Mouse (Mus musculus) heart, adult 9 months (tissue): Measurements from ENCODE around the gene Fam102a.

Experiments used
- DNase-seq, 2 experiments: peaks; one replicate each; pipeline ENCODE4 v3.0.0; 2022; ENCODE audit warnings: low spot score in 2 of 2

Gene Fam102a

GRCm38 (mm10) chr2:32546951-32547350 lies 11.8 kb downstream of the Fam102a start:
- no peak for DNase-seq

- no peak for DNase-seq
Observed at GRCm38 (mm10) chr2:32547380-32547779, 12.2 kb downstream of the Fam102a start.

- peak; percentile 63 to 64 for DNase-seq
Observed at GRCm38 (mm10) chr2:32547964-32548739, 13.0 kb downstream of the Fam102a start.

- DNase-seq: no peak
Observed at GRCm38 (mm10) chr2:32549171-32549570, 14.0 kb downstream of the Fam102a start.

DNA sequence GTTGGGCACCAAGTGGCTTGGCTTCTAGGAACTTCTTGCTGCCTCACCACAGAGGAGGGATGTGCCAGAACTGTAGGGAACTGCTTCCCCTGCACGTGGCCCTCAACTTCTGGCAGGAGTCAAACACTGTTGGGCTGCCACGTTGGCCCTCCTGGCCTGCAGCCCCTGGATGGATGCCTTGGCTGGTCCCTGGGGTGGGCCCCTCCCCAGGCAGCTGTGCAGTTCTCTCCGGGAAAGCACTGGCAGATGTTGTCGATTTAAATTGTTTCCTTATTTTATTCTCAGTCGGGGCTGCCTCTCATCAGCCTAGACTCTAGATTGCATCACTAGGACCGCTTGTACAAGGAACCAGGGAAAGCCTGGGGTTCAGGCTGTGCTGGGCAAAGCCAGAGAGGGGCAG lies 14.6 kb downstream of the Fam102a start:
- DNase-seq: peak; percentile 82 to 86

- DNase-seq: no peak
Observed at GRCm38 (mm10) chr2:32551236-32551635, 16.1 kb downstream of the Fam102a start.

DNA sequence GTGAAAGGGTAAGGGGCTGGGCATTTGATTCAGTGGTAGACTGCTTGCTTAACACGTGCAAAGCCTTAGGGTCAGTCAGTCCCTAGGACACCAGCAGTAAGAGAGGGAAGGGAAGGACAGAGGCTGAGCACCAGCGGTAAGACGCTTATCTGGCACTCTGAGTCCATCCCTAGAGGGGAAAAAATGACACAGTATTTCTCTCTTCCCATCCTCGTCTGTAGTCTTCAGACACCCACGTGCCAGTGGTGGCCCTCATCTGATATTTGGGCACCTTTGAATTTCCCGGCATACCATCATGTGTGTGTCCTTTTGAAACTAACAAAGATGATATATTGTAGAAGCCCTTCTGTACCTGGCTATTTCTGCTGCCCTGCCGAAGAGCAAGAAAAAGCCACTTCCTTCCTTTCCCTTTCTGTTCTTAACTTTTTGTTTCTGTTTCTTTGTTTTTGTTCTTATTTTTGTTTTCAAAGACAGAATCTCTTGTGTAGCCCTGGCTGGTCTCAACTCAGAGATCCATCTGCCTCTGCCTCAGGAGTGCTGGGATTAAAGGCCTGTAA lies 18.5 kb downstream of the Fam102a start:
- DNase-seq: no peak

GRCm38 (mm10) chr2:32555484-32555883 lies 20.4 kb downstream of the Fam102a start:
- no peak for DNase-seq

GRCm38 (mm10) chr2:32556019-32556418 lies 20.9 kb downstream of the Fam102a start:
- no peak for DNase-seq

GRCm38 (mm10) chr2:32559570-32559969 lies 24.4 kb downstream of the Fam102a start:
- no peak for DNase-seq

GRCm38 (mm10) chr2:32566536-32567063 lies 31.5 kb downstream of the Fam102a start:
- peak; percentile 59 to 75 for DNase-seq

GRCm38 (mm10) chr2:32568149-32568548 lies 33.0 kb downstream of the Fam102a start:
- no peak for DNase-seq

DNA sequence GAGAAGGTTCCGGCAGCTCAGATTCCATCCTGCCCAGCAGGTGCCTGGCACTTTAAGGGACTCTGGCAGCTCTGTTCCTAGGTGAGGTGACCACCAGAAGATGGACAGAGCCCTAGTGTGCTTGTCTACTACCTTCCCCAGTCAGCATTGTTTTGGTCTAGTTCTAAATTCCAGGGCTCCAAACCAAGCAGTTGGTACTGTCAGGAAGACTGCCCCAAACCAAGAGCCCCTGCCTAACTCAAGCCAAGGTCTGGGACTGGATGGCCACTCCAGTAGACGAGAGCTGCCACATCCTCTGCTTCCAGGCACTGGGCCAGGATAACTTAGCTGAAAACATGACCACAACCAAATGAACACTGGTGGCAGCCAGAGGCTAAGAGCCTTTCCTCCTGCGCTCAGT lies 33.8 kb downstream of the Fam102a start:
- DNase-seq: no peak

- peak; percentile 90 to 92 for DNase-seq
Observed at GRCm38 (mm10) chr2:32570698-32571494, 35.8 kb downstream of the Fam102a start, which contains the start of gene Dpm2. TSS of gene Dpm2 (plus strand) at chr2:32570858.

- DNase-seq: no peak
Observed at GRCm38 (mm10) chr2:32572196-32572595, 37.1 kb downstream of the Fam102a start.

GRCm38 (mm10) chr2:32574497-32574896 lies 39.4 kb downstream of the Fam102a start, which contains the start of gene Pip5kl1:
TSS of gene Pip5kl1 (plus strand) at chr2:32574797.
- no peak for DNase-seq

GRCm38 (mm10) chr2:32574901-32575585 lies 39.9 kb downstream of the Fam102a start:
- no peak for DNase-seq

DNA sequence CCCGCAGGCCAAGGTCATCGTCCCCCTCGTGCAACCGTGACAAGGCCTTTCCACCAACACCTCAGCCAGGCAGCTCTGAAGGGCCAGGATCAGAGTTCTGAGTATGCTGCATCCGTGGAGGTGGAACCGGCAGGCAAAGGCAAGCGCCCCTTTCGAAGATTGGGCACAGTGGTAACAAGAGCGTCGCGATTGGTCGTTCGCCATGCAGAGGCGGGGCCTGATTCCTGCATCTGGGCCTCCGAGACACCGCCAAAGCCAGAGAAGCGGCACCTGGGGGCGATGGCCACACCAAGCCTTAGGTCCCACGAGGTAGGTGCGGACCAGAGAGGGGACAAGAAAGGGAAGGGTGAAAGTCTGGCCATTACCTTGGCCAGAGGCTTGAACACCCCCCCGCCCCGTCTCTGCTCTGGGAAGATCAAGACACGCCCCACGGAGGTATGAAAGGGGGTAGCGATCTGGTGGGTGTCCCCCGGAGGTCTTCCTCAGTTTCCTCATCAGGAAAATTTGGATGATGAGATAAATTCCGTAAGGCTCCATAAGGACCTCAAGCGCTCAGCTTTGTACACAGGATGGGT lies 40.5 kb downstream of the Fam102a start, which contains the start of gene 9430097D07Rik:
TSS of gene 9430097D07Rik (minus strand) at position 99 of the 575 bp plus-strand sequence.
- DNase-seq: no peak

GRCm38 (mm10) chr2:32576532-32576931 lies 41.4 kb downstream of the Fam102a start:
- DNase-seq: no peak

DNA sequence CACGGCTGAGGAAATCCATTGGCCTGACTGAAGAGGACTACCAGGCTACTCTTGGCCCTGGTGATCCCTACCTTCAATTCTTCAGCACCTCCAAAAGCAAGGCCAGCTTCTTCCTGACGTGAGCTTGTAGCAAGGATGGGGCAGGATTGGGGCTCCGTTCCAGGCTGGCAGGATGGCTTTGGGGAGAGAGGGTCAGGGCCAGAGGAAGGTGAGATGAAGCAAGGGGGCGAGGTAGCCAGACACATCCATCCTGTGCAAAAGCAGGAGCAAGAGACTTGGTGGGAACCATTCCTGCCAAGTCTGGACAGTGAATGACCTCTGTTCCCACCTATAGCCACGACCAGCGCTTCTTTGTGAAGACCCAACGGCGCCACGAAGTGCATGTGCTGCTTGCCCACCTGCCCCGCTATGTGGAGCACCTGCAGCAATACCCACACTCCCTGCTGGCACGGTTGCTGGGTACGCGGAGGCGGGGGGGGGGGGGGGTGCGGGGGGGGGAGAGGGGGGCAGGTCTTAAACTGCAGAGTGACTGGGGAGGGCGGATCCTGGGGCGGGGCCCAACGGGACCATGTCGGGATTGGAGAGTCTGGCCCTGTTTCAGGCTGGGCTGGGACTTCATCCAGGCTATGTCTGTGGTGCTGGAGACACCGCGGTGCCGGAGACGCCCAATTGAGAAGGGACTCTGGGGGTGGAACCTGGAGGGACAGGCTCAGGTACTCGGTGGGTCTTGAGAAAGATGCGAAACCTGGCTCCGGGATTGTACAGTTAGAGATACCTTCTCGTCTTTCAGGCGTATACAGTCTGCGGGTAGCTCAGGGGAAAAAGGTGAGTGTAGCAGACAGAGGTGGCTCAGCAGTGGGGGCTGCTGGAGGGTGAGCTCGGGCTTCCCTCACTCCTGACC lies 43.3 kb downstream of the Fam102a start:
- DNase-seq: no peak
